Mouse (Mus musculus) adipose tissue, adult 10 weeks (tissue): ENCODE measurements around the gene Tecpr1. TPM values are rescaled to one million over a fixed set of nuclear protein-coding genes. Genes with fewer than 3 reads are reported as not detected.

Source experiments
- polyA plus RNA-seq: library from polyadenylated mRNA; stranded (reverse); fragments of 350-450 nt; fragmentation: Illumina TruSeq; extraction: RNeasy Lipid Tissue Mini Kit (QIAGEN cat#74804); gene quantifications from one replicate; pipeline ENCODE4 v1.2.3, GENCODE M21; 2014; ENCODE audit warnings: low read depth, low replicate concordance

Tecpr1 gene
- 31.0 TPM for polyA plus RNA-seq

DNA sequence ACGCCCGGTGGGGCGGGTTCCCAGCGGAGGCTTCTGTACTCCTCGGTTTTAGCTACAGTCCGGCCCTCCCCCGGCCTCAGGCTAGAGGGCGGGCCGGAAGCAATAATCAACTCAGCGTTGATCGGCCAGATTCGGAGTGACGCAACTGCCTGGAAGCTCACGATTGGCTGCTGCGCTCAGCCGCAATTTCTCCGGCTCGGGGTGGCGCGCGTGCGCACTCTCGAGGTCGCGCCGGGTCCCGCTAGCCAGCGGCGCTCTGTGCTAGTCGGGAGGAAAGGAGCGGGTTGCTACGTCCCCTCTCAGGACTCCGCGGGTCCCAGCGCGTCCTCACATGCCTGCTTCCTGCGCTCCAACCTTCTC lies at the start of gene Tecpr1:
Gene Tecpr1, minus strand, starts transcription at position 113 of the 360 bp plus-strand sequence.

DNA sequence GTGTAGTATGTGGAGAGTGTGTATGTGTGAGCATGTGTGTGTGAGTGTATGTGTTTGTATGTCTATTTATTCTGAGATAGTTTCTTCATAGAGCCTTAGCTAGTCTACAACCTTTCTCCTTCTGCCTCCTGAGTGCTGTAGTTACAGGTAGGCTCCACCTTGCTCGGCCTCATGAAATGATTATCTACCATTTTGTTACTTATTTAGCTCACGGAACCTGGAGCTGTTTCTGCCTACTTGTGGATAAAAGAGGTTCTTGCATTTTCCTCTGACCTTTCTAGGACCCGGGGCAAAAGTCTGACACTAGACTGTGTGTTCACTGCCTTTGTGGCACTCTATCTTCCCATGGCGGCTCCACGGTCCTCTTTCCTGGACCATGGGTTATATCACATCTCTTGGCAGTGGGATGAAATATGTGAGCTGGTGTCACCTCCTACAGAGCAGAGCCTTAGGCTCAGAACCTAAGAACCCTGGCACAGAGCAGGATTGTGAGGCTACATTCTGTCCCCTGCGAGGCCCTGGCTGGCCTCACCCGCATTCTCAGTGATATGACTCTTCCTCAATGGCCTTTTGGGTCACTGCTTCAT lies 20.6 kb upstream of the Tecpr1 start, which contains the start of gene Bri3:
Gene Bri3, plus strand, starts transcription at position 537 of the 587 bp plus-strand sequence.

DNA sequence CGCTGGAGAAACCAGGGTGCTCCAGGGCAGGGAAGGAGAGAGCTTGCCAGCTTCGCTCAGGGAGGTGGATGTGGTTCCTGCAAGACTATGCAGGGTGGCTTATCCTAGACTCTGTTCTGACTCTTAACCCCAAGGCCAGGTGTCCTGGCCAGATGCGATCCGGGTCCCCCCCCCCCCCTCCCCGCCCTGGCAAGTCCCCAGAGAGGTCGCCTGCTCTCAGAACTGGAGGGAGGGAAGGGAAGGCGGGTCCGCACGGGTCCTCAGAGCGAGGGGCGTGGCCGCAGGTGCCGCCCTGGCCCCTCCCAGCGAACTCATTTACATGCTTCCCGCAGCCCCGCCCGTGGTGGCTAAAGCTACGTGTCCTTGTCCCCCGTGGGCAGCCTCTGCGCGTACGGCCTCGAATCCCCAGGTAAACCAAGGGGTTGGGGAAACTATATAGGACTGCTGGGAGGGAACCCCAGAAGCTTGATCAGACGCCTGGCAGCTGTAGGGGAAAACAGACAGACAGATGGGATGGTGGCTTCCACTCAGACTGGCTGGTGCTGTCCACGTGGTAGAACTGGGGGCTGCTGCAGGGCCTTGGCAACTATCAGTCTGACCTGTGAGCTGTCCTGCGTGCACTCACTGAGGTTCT lies 33.3 kb downstream of the Tecpr1 start, which contains the start of gene Bhlha15:
Gene Bhlha15, plus strand, starts transcription at position 337 of the 634 bp plus-strand sequence.

Other genes with a start within 250 kb of the Tecpr1 start
- gene Ccz1, start 208.7 kb downstream of the Tecpr1 start, polyA plus RNA-seq = 50.8 TPM
- gene Ocm, start 196.9 kb downstream of the Tecpr1 start, polyA plus RNA-seq = not detected
- gene Lmtk2, start 123.2 kb downstream of the Tecpr1 start, polyA plus RNA-seq = 9.7 TPM
- gene Bhlha15, start 33.3 kb downstream of the Tecpr1 start, polyA plus RNA-seq = 0.21 TPM
- 108 TPM for gene Bri3, start 20.8 kb upstream of the Tecpr1 start, polyA plus RNA-seq
- gene Baiap2l1, start 134.5 kb upstream of the Tecpr1 start, polyA plus RNA-seq = 10.2 TPM